Mouse (Mus musculus): ENCODE measurements around the gene Pigr. TPM values are rescaled to one million over a fixed set of nuclear protein-coding genes. Genes with fewer than 3 reads are reported as not detected.

Gene Pigr
- polyA plus RNA-seq, 1 experiment, result 0.32 TPM

DNA sequence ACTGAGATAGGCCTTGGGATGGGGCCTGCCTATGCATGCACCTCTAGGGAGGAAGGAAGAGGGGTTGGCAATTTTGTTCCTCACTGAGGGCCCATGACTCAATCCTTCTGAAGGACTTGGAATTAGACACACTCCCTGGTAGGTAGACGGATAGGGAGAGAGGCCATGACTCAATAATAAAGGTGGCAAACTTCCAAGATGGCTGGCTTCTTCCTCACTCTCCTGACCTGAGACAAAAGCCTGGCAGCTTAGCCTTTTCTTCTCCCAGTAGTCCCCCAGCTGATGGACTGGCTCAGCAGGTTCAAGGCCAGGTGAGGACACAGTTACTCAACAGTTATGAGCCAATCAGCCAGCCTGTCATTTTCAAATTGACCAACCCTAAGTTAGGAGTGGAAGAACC, 66.0 kb downstream of the Pigr start:
- DNase-seq (ENCODE audit: low read depth in 1 of 2, low spot score in 2 of 2), result no peak
- no peak overlapping the region for H3K27ac ChIP-seq (ENCODE audit: insufficient read depth, low read length)
- no peaks in the 10 kb centered on the region for H3K4me1 ChIP-seq (ENCODE audit: control insufficient read depth, insufficient read depth, insufficient read length)
- no peak for TF ChIP-seq POLR2A (IDR thresholded peaks at IDR 0.05; ENCODE audit: low read depth, low read length)
- no peak for TF ChIP-seq CTCF (IDR thresholded peaks at IDR 0.05; ENCODE audit: extremely low read depth, insufficient read depth, insufficient read length, insufficient replicate concordance)
- 82% methylated on average over 1 of the region's 1 CpGs for WGBS
- H3K4me3 ChIP-seq (ENCODE audit: extremely low read depth, insufficient read depth, insufficient read length), result no peak overlapping the region
- no peaks in the 10 kb centered on the region for H3K27me3 ChIP-seq (ENCODE audit: control insufficient read depth, insufficient read depth, low read length)
- H3K36me3 ChIP-seq (ENCODE audit: control insufficient read depth, insufficient read depth, low read length), result no peaks in the 10 kb centered on the region

DNA sequence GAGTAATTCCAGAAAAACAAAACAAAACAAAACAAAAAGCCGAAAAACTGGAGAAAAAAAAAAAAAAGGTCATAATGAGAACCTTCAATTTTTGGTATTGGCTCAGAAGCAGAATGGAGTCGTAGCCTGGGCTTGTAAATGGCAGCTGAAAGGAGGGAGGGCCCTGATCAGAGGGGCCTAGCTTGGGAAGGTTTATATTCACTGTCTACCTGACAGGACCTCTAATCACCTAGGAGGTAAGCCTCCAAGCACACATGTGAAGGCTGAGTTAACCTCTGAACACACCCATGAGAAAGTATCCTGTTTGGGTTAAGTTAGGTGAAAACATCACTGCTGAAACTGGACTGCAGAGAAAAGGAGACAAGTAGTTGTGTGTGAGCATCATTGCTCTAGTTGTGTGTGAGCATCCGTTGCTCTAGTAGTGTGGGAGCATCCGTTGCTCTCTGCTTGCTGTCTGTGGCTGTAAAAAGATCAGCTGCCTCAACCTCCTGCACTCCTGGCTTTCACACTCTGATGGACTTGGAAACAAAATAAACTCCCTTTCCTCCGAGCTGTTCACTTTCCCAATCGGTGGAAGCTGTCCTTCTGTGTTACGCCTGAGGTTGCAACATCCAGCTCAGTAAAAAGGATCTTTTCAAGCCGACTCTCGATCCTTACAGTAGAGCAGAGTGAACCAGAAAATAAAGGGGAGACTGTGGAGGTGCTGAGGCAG, 67.0 kb downstream of the Pigr start:
- H3K4me1 ChIP-seq (ENCODE audit: control insufficient read depth, insufficient read depth, insufficient read length), result no peaks in the 10 kb centered on the region
- no peak for DNase-seq (ENCODE audit: low read depth in 1 of 2, low spot score in 2 of 2)
- no peak for TF ChIP-seq POLR2A (IDR thresholded peaks at IDR 0.05; ENCODE audit: low read depth, low read length)
- TF ChIP-seq CTCF (IDR thresholded peaks at IDR 0.05; ENCODE audit: extremely low read depth, insufficient read depth, insufficient read length, insufficient replicate concordance), result no peak
- H3K4me3 ChIP-seq (ENCODE audit: extremely low read depth, insufficient read depth, insufficient read length), result no peak overlapping the region
- no peak overlapping the region for H3K27ac ChIP-seq (ENCODE audit: insufficient read depth, low read length)
- H3K36me3 ChIP-seq (ENCODE audit: control insufficient read depth, insufficient read depth, low read length), result no peaks in the 10 kb centered on the region
- no peaks in the 10 kb centered on the region for H3K27me3 ChIP-seq (ENCODE audit: control insufficient read depth, insufficient read depth, low read length)
- WGBS, result 82% methylated on average over 9 of the region's 9 CpGs

DNA sequence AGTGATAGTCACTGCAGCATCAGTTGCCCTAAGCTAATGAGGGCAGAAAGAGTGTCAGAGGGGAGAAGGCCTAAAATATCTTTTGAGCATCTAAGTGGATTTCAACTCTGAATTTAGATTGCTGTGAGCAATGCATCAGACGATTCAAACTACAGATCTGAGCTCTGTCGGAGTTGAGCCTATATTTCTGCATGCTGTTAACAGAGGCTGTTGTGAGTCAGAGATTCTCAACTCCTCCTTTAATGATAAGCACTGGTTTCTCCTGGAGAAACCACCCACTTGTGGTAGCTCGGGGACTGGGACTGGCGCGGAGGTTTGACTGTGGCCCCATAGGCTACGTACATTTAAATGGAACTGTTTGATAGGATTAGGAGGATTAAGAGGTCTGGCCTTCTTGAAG, 68.0 kb downstream of the Pigr start:
- Histone ChIP-seq H3K36me3 (ENCODE audit: control insufficient read depth, insufficient read depth, low read length) (no peaks in the 10 kb centered on the region), H3K27me3 (ENCODE audit: control insufficient read depth, insufficient read depth, low read length) (no peaks in the 10 kb centered on the region), H3K27ac (ENCODE audit: insufficient read depth, low read length) (no peak overlapping the region), H3K4me3 (ENCODE audit: extremely low read depth, insufficient read depth, insufficient read length) (no peak overlapping the region), H3K4me1 (ENCODE audit: control insufficient read depth, insufficient read depth, insufficient read length) (no peaks in the 10 kb centered on the region)
- TF ChIP-seq CTCF (IDR thresholded peaks at IDR 0.05; ENCODE audit: extremely low read depth, insufficient read depth, insufficient read length, insufficient replicate concordance) (no peak), POLR2A (IDR thresholded peaks at IDR 0.05; ENCODE audit: low read depth, low read length) (no peak)
- 87% methylated on average over 6 of the region's 6 CpGs for WGBS
- DNase-seq (ENCODE audit: low read depth in 1 of 2, low spot score in 2 of 2), result no peak

Other genes with a start within 250 kb of the Pigr start
- gene Zp3r, start 197.1 kb upstream of the Pigr start, polyA plus RNA-seq (2012; rRNA removed), result not detected in 2 replicates
- gene C4bp, start 165.1 kb upstream of the Pigr start, polyA plus RNA-seq (2012; rRNA removed), result not detected in 2 replicates
- gene Gm29427, start 110.9 kb upstream of the Pigr start, polyA plus RNA-seq (2012; rRNA removed), result not detected in 2 replicates
- gene Yod1, start 109.4 kb upstream of the Pigr start, polyA plus RNA-seq (2012; rRNA removed), result 1.6 and 2.2 TPM in 2 replicates
- gene Pfkfb2, start 97.4 kb upstream of the Pigr start, polyA plus RNA-seq (2012; rRNA removed), result 3.3 and 5.3 TPM in 2 replicates
- 0.30 and 0.48 TPM in 2 replicates for gene AA986860, start 94.7 kb upstream of the Pigr start, polyA plus RNA-seq (2012; rRNA removed)
- gene Fcamr, start 25.8 kb upstream of the Pigr start, polyA plus RNA-seq (2012; rRNA removed), result 0.67 and 2.1 TPM in 2 replicates
- gene Fcmr, start 39.0 kb downstream of the Pigr start, polyA plus RNA-seq (2012; rRNA removed), result 452 and 608 TPM in 2 replicates
- gene Il24, start 60.8 kb downstream of the Pigr start, polyA plus RNA-seq (2012; rRNA removed), result not detected in 2 replicates
- not detected in 2 replicates for gene Il20, start 84.8 kb downstream of the Pigr start, polyA plus RNA-seq (2012; rRNA removed)
- not detected in 2 replicates for gene Il19, start 113.4 kb downstream of the Pigr start, polyA plus RNA-seq (2012; rRNA removed)
- gene Il10, start 193.2 kb downstream of the Pigr start, polyA plus RNA-seq (2012; rRNA removed), result 0.12 and 0.16 TPM in 2 replicates

Data from spleen, adult 2 months (tissue).